Mouse (Mus musculus) kidney, postnatal 0 days (tissue): ENCODE results near the gene Scd2. TPM values are rescaled to one million over a fixed set of nuclear protein-coding genes. Genes with fewer than 3 reads are reported as not detected.

Experiments used
- ATAC-seq: fragments of 200-750 bp; cut with Nextera tagmentation; replicated peaks from 2 replicates; pipeline ENCODE4 v1.8.0; 2017; ENCODE audit warnings: low read depth, moderate number of reproducible peaks, moderate TSS enrichment, moderate library complexity; ENCODE audit not compliant: low FRiP score
- DNase-seq: peaks from one replicate; pipeline ENCODE4 v3.0.0-alpha.2; 2016; ENCODE audit warnings: low spot score
- H3K27ac ChIP-seq: fragments of 300-500 bp; sonication (generic); 2 replicates; pipeline ENCODE4 v1.5.1; 2014; ENCODE audit warnings: mild to moderate bottlenecking
- H3K27me3 ChIP-seq: fragments of 300-500 bp; sonication (generic); 2 replicates; pipeline ENCODE4 v1.6.1; 2014; ENCODE audit warnings: low read length, mixed read lengths; ENCODE audit not compliant: insufficient read depth
- H3K36me3 ChIP-seq: fragments of 300-500 bp; sonication (generic); 2 replicates; pipeline ENCODE4 v1.6.1; 2014; ENCODE audit warnings: low read length, mixed read lengths; ENCODE audit not compliant: insufficient read depth
- H3K4me1 ChIP-seq: fragments of 300-500 bp; sonication (generic); replicated peaks from 2 replicates; pipeline ENCODE4 v1.6.1; 2014; ENCODE audit warnings: antibody characterized with exemption, low read length, mixed read lengths; ENCODE audit not compliant: insufficient read depth
- H3K4me2 ChIP-seq: fragments of 300-500 bp; sonication (generic); 2 replicates; pipeline ENCODE4 v1.6.1; 2014; ENCODE audit warnings: mild to moderate bottlenecking, low read length, moderate library complexity, mixed read lengths
- H3K4me3 ChIP-seq: fragments of 300-500 bp; sonication (generic); replicated peaks from 2 replicates; pipeline ENCODE4 v1.5.1; 2014; ENCODE audit warnings: low read depth, low read length
- H3K9ac ChIP-seq: fragments of 300-500 bp; sonication (generic); 2 replicates; pipeline ENCODE4 v1.6.1; 2014; ENCODE audit warnings: low read depth, low read length
- H3K9me3 ChIP-seq: fragments of 300-500 bp; sonication (generic); replicated peaks from 2 replicates; pipeline ENCODE4 v1.6.1; 2016; ENCODE audit warnings: low read length, inconsistent platforms, mixed read lengths
- CTCF ChIP-seq: IDR thresholded peaks from 2 replicates; pipeline ENCODE4 v1.5.1; 2016; ENCODE audit warnings: antibody characterized with exemption, low read depth, mild to moderate bottlenecking, moderate library complexity
- WGBS: fragments of 180-500 bp; shearing (Covaris S2); extraction: QIAGEN DNeasy Blood & Tissue Kit; methylation state at CpG from one replicate; pipeline ENCODE4 v1.1.7; 2014; 5-methylcytosine and 5-hydroxymethylcytosine counted together
- polyA plus RNA-seq: library from polyadenylated mRNA; unstranded; fragments of >200 nt; fragmentation: Nextera tagmentation; extraction: Ambion mirVana; gene quantifications from 2 replicates; pipeline ENCODE4 v1.2.1, GENCODE M21; 2015

Scd2 gene
- polyA plus RNA-seq, 1 experiment from 2014 or later: 81.1 TPM

DNA sequence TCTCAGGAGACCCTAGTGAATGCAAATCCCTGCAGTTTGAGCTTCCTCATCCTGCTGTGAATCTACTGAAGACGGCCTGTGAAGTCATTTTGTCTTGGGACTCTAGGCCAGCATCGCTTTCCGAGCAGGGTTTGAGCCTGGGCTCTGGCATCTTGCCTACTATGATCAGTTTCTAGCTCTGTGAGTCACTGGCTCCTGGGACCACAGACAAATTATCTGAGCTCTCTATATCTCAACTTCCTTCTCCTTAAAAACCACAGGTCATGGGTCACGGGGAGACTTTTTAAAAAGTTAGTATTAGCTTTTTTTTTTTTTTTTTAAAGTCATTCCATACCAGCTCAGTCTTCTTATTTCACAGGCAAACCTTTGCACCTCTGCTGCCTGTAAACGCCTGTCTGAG lies 38.4 kb downstream of the Scd2 start:
- no peaks in the 10 kb centered on the region for H3K4me1 ChIP-seq
- H3K27ac ChIP-seq: no peak overlapping the region
- no peak for TF ChIP-seq CTCF
- H3K9me3 ChIP-seq: no peaks in the 10 kb centered on the region
- no peaks in the 10 kb centered on the region for H3K27me3 ChIP-seq
- WGBS: 78% methylated on average over 5 of the region's 5 CpGs
- DNase-seq (no peak), ATAC-seq (no peak)
- H3K9ac ChIP-seq: no peak overlapping the region
- no peaks in the 10 kb centered on the region for H3K36me3 ChIP-seq
- no peak overlapping the region for H3K4me2 ChIP-seq
- H3K4me3 ChIP-seq: no peak overlapping the region

DNA sequence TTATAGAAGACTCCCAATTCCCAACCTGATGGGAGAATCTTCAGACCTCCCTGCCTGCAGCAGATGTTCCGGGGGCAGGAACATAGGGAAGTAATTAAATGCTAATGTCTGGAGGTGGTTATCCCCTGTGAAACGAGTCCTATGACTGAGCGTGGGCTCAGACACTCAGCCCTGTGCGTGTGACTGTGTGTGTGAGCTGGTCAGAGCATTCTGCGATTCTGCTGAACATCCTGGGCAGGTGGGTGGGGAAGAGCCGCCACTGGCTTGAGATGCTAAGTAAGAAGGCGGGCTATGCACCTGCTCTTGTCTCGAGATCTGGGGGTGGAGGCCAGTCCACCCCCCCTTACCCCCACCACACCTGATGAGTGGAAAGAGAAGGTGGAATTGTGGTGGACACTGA lies 38.9 kb downstream of the Scd2 start:
- H3K9me3 ChIP-seq: no peaks in the 10 kb centered on the region
- no peak for TF ChIP-seq CTCF
- H3K27me3 ChIP-seq: no peaks in the 10 kb centered on the region
- no peak overlapping the region for H3K4me2 ChIP-seq
- ATAC-seq: no peak
- no peak overlapping the region for H3K4me3 ChIP-seq
- no peak overlapping the region for H3K9ac ChIP-seq
- H3K4me1 ChIP-seq: no peaks in the 10 kb centered on the region
- 67% methylated on average over 8 of the region's 8 CpGs for WGBS
- no peaks in the 10 kb centered on the region for H3K36me3 ChIP-seq
- no peak overlapping the region for H3K27ac ChIP-seq
- DNase-seq: no peak

DNA sequence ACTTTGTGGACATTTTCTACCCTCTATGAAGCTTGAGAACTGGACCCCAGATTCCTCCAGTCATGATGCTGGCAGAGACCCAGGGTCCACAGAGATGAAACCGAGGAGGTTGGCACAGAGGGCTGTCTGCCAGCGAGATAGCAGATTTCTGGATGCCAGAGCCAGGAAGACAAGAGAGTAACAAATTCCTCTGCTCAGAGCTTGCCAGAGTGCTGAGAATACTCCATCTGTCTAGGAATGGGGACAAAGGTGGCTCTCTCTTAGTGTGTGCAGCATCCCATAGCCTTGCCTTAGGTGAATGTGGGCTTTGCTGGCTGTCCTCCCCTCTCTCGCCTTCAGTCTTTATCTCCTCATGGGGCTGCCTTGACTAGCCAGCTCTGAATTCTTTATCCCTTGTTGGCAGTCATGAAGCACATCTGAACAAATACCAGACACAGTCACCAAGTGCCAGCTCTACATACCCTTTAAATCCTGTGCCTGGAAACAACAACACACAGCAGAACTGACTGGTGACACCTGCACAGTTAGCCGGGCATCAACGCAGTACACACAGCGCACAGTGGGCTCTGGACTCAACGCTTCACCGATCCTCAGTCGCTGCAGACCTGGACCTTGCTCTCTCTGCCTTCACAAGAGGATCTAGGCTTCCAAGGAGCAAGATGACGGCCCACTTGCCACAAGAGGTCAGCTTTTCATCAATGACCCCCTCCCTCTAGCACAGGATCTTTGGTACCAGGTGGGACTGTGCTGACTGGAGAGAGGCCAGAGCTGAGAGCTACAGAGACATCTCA lies 39.6 kb downstream of the Scd2 start, which contains the start of gene Scd4:
TSS of gene Scd4 (plus strand) at position 260 of the 791 bp plus-strand sequence.
- ATAC-seq: peak; percentile 81; the same call in 1 of the 2 replicates
- H3K4me1 ChIP-seq: no peaks in the 10 kb centered on the region
- H3K4me2 ChIP-seq: no peak within 1 kb of the TSS
- no peak within 1 kb of the TSS for H3K9ac ChIP-seq
- no peaks in the 10 kb centered on the region for H3K9me3 ChIP-seq
- TF ChIP-seq CTCF: no peak
- no peak within 1 kb of the TSS for H3K27ac ChIP-seq
- H3K36me3 ChIP-seq: no peaks in the 10 kb centered on the region
- WGBS: 76% methylated on average over 10 of the region's 10 CpGs
- no peak within 1 kb of the TSS for H3K4me3 ChIP-seq
- no peaks in the 10 kb centered on the region for H3K27me3 ChIP-seq
- DNase-seq: no peak

DNA sequence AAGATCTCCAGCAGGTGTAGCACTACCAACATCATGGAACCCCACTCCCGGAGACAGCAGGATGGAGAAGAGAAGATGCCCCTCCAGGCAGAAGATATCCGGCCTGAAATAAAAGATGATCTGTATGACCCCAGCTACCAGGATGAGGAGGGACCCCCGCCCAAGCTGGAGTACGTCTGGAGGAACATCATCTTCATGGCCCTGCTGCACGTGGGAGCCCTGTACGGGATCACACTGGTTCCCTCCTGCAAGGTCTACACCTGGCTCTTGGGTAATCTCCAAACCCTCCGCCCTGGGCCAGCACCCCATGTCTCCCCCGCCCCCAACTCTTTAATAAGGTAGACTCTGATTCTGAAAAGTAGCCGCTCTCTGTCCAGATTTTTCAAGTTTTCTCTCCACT lies 40.5 kb downstream of the Scd2 start:
- DNase-seq (no peak), ATAC-seq (no peak)
- WGBS: 90% methylated on average over 9 of the region's 9 CpGs
- TF ChIP-seq CTCF: no peak
- H3K9ac ChIP-seq: no peak overlapping the region
- H3K4me2 ChIP-seq: no peak overlapping the region
- no peaks in the 10 kb centered on the region for H3K36me3 ChIP-seq
- H3K4me1 ChIP-seq: no peaks in the 10 kb centered on the region
- H3K27ac ChIP-seq: no peak overlapping the region
- H3K4me3 ChIP-seq: no peak overlapping the region
- no peaks in the 10 kb centered on the region for H3K9me3 ChIP-seq
- no peaks in the 10 kb centered on the region for H3K27me3 ChIP-seq

DNA sequence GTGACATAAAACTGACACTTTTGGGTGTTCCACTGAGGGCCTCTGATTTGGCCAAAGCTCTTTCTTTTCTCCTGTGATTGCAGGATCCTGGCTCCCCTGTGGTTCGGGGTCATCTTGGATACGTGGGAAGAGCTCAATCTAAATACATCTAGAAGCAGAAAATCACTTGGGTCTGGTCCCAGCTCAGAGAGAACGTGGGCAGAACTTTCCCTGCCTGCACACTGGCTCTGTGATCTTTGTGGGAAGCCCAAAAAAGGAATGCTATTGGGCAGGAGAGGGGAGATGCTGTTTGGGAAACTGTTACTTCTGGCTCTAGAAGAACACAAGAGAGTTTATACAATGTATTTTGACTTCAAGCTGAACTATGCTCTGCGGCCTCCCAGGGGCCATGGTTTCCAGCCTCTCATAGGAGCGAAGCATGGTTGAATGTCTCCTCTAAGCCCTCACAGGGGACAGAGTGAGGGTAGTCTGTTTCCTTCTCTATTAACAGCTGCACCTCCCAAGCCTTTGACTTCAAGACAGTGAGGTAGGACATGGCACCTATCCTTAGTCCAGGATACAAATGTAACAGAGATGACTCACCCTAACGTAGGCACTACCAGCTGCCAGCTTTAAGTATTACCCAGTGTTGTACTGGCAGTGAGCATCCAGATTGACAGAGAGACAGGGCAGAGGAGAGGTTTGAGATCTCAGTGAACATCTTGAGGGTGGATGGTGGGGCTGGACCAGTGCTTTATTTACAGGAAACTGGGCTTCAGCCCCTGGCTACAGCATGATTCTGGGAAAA lies 42.6 kb downstream of the Scd2 start:
- no peaks in the 10 kb centered on the region for H3K9me3 ChIP-seq
- H3K9ac ChIP-seq: no peak overlapping the region
- no peak overlapping the region for H3K27ac ChIP-seq
- 78% methylated on average over 6 of the region's 6 CpGs for WGBS
- no peak overlapping the region for H3K4me3 ChIP-seq
- no peak overlapping the region for H3K4me2 ChIP-seq
- no peak for TF ChIP-seq CTCF
- H3K4me1 ChIP-seq: no peaks in the 10 kb centered on the region
- ATAC-seq (no peak), DNase-seq (no peak)
- H3K36me3 ChIP-seq: no peaks in the 10 kb centered on the region
- H3K27me3 ChIP-seq: no peaks in the 10 kb centered on the region

DNA sequence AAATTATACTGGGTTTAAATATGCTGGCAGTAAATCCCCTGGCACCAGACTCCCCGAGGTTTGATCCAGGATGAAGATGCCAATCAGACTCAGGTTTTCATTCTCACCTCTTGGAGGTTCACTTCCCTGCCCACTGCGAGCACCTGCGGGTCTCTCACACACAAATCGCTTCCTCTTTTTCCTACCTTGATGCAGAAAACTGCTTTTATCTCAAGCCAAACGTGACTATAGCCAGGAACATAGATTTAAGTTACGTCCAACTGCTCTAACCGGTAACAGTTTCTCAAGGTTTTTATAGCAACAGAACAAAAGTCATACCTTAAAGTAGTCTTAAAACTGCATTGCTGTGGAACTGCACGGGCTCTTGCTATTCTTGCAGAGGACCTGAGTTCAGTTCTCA lies 56.2 kb downstream of the Scd2 start:
- 85% methylated on average over 8 of the region's 8 CpGs for WGBS
- Histone ChIP-seq H3K4me3 (no peak overlapping the region), H3K4me2 (no peak overlapping the region), H3K4me1 (no peaks in the 10 kb centered on the region), H3K27ac (no peak overlapping the region), H3K27me3 (no peaks in the 10 kb centered on the region), H3K9ac (no peak overlapping the region), H3K36me3 (no peaks in the 10 kb centered on the region), H3K9me3 (no peaks in the 10 kb centered on the region)
- DNase-seq (no peak), ATAC-seq (no peak)
- no peak for TF ChIP-seq CTCF
